Mouse (Mus musculus) lung, adult 10 weeks (tissue): ENCODE results near the gene Olfr983. TPM values are rescaled to one million over a fixed set of nuclear protein-coding genes. Genes with fewer than 3 reads are reported as not detected.

ENCODE experiments used
- polyA plus RNA-seq: library from polyadenylated mRNA; stranded (reverse); fragments of 350-450 nt; fragmentation: Illumina TruSeq; extraction: RNeasy Lipid Tissue Mini Kit (QIAGEN cat#74804); gene quantifications from one replicate; pipeline ENCODE4 v1.2.3, GENCODE M21; 2014; ENCODE audit warnings: low read depth, low replicate concordance; ENCODE audit not compliant: insufficient read depth

The Olfr983 gene
- polyA plus RNA-seq: not detected

DNA sequence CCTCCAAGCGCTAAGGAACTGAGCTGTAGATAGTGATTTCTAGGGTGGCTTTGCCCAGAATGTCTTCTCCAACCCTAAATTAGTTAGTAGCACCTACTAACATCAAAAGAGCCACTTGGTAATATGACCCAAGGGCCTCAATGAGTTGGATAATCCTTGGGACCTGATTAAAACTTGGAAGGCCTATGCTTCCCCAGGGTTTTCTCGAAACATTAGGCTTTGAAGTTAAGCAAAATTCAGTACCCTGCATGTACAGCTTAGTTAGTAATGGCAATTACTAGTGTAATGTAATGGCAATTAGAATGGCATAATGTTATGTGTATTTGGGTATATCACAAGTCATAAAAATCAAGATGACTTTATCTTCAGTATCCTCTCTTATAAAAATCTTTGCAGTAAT is at the start of gene Olfr983:
TSS of gene Olfr983 (minus strand) at position 101 of the 400 bp plus-strand sequence.

DNA sequence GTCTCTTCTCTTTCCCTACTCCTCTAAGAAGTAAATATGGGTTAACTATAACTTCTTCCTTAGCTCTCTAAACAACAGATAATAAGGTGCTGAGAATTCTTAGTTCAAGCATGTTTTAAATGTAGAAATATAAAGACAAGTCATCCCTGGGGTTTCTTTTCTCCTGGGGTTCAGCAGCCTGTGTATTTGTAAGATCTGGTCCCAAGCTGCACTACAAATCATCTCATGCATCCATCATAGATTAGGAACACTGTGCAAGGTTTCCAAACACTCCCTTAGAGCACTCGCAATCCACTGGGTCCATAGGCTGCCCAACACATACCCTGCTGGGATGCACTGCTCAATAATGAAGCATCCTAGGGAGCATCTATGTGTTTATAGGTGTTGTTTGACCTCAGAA is 36.7 kb upstream of the Olfr983 start, which contains the start of gene Olfr985:
TSS of gene Olfr985 (minus strand) at position 101 of the 400 bp plus-strand sequence.

DNA sequence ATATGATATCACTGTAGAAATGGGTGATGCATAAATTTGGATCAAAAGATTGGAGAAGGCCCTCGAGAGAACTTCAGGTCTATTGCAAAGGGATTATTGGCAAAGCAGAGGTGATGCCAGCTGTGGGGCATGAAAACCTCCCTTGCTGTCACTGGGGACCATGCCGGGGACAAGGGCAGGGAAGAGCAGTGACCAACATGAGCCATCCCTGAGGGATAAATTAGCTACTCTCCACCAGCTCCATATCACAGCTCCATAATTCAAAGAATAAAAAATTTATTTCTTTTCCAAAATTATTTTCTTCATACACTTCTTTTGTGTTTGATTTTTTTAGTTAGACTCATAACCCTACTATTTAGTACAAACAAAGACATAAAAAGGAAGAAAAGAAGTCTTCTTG is 20.7 kb upstream of the Olfr983 start, which contains the start of gene Olfr984:
TSS of gene Olfr984 (minus strand) at position 101 of the 400 bp plus-strand sequence.

DNA sequence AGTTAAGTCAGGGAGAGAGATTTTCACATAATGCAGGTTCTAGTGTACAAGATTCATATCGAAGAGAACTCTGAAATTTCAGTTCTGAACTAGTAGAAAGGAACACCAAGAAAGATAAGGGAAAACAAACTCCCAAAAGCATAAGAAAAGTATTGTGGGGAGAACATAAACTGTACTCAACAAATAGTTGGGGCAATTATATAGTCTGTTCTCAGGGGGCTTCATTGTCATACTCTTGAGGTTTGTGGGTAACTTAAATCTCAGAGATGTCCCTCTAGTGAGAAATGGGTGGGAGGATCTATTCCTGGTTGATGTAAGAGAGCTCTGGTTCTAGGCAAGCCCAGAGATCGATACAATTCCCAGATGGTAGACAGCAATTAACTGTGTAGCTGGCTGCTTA is 19.9 kb downstream of the Olfr983 start, which contains the start of gene Olfr982:
TSS of gene Olfr982 (plus strand) at position 301 of the 400 bp plus-strand sequence.

Other genes with a start within 250 kb of the Olfr983 start
- not detected for gene Olfr972, start 227.2 kb downstream of the Olfr983 start, polyA plus RNA-seq
- gene Olfr229, start 186.3 kb downstream of the Olfr983 start, polyA plus RNA-seq: not detected
- gene Olfr974, start 156.1 kb downstream of the Olfr983 start, polyA plus RNA-seq: not detected
- gene Olfr975, start 141.5 kb downstream of the Olfr983 start, polyA plus RNA-seq: not detected
- gene Olfr976, start 132.5 kb downstream of the Olfr983 start, polyA plus RNA-seq: not detected
- not detected for gene Olfr978, start 101.5 kb downstream of the Olfr983 start, polyA plus RNA-seq
- not detected for gene Olfr979, start 90.1 kb downstream of the Olfr983 start, polyA plus RNA-seq
- not detected for gene Olfr980, start 84.0 kb downstream of the Olfr983 start, polyA plus RNA-seq
- not detected for gene Olfr981, start 72.1 kb downstream of the Olfr983 start, polyA plus RNA-seq
- not detected for gene Olfr982, start 19.8 kb downstream of the Olfr983 start, polyA plus RNA-seq
- not detected for gene Olfr984, start 20.6 kb upstream of the Olfr983 start, polyA plus RNA-seq
- not detected for gene Olfr985, start 36.6 kb upstream of the Olfr983 start, polyA plus RNA-seq
- not detected for gene Tmem225, start 54.5 kb upstream of the Olfr983 start, polyA plus RNA-seq
- not detected for gene Olfr986, start 87.3 kb upstream of the Olfr983 start, polyA plus RNA-seq
- gene Zfp202, start 98.7 kb upstream of the Olfr983 start, polyA plus RNA-seq: 1.2 TPM
- 12.1 TPM for gene Scn3b, start 175.6 kb upstream of the Olfr983 start, polyA plus RNA-seq